Mouse (Mus musculus) adrenal gland, postnatal 25 days (tissue): ENCODE data around the gene Eif2b2. TPM values are rescaled to one million over a fixed set of nuclear protein-coding genes. Genes with fewer than 3 reads are reported as not detected.

Experiments used
- DNase-seq: peaks from one replicate; pipeline ENCODE4 v3.0.0; 2021; ENCODE audit warnings: mixed read lengths
- total RNA-seq: library from RNA; stranded (reverse); gene quantifications from 2 replicates; pipeline ENCODE4 v1.2.3, GENCODE M21; 2021

Eif2b2 gene
- total RNA-seq, 1 experiment from 2014 or later, result 83.9 TPM

DNA sequence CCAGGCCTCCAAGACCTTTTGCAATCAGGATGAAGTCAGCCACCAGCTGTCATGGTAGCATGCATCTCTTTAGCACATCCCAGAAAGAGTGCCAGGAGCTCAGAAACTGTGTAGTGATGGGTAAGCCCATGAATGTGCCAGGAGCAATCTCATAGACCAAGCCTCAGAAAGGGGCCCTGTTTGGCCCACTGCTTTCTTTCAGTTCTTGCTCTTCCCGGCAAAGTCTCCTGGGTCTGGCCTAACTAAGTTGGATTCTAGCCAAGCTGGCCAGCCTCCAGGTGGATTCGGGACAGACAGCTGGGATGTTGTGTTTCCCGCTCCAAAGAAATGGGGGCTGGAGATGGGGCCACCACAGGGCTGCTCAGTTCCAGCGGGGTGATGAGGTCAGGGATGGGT, 24.7 kb upstream of the Eif2b2 start:
- DNase-seq, result peak; percentile 69

GRCm38 (mm10) chr12:85195086-85195485, 24.2 kb upstream of the Eif2b2 start:
- no peak for DNase-seq

DNA sequence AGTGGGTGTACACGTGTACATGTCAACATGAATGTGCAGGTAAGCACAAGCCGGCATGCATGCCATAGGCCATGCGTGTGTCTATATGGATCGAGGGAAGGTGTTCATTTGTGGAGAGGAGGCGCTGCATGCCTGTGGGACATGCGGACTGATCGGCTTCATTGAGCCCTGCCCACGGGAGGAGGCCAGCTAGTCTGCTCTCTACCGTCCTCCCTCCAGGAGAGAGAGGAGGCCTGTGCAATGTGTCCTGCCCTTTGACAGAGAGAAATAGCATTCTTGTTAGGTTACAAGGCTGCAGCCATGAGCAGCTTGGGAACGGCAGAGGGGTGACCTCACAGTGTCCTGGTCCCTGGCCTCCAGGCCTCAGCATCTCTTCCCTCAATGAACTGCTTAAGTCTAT, 23.1 kb upstream of the Eif2b2 start:
- DNase-seq, result no peak

GRCm38 (mm10) chr12:85197371-85197770, 21.9 kb upstream of the Eif2b2 start:
- no peak for DNase-seq

GRCm38 (mm10) chr12:85197936-85198335, 21.3 kb upstream of the Eif2b2 start:
- DNase-seq, result no peak

DNA sequence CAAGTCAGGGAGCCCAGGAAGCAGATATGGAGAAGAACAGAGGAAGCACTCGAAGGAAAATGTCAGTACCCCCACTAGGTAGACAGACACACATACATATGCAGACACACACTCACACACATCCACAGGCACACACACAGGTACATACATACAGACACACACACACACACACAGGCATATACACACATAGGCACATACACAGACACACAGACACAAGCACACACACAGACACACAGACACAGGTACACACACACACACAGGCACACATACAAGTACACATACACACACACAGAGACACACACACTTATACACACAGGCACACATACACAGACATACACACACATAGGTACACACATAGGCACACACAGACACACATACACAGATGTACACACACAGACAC, 19.3 kb upstream of the Eif2b2 start:
- no peak for DNase-seq

- DNase-seq, result no peak
Measured at GRCm38 (mm10) chr12:85200929-85201829, 18.1 kb upstream of the Eif2b2 start.

- no peak for DNase-seq
Measured at GRCm38 (mm10) chr12:85201830-85202147, 17.5 kb upstream of the Eif2b2 start.

- no peak for DNase-seq
Measured at GRCm38 (mm10) chr12:85202191-85202590, 17.1 kb upstream of the Eif2b2 start.

DNA sequence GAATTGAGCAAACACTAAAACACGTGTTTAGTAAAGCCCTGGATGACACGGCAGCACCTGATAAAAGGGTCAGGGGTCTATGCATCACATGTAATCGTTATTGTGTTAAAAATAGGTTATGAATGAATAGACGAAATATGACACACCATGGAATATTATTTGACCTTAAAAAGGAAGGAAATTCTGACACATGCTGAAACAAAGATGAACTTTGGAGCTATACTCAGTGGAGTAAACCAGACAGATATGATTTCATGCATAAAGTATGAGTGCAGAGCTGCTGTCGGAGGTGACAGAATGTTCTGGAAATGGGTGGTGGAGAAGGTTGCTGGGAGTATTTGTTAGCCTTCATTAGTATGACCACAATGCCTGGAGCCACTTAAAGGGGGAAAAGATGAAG, 15.6 kb upstream of the Eif2b2 start:
- no peak for DNase-seq

DNA sequence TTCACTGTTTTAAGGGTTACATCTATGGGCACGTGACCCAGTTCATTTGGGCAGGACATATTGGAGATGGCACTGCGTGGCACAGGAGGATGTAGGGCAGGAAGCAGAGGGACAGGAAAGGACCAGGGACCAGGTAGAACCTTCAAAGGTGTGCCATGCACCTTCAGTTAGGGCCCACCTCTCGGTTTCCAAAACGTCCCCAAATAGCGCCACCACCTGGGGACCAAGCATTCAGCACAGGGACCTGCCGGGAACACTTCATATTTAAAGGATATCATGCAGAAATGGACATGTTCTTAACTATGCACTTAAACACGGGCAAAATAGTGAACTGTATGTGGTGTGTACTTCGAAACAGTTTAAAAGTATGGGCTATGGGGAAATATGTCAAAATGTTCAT, 15.2 kb upstream of the Eif2b2 start:
- no peak for DNase-seq

- DNase-seq, result no peak
Measured at GRCm38 (mm10) chr12:85205425-85205824, 13.9 kb upstream of the Eif2b2 start.

DNA sequence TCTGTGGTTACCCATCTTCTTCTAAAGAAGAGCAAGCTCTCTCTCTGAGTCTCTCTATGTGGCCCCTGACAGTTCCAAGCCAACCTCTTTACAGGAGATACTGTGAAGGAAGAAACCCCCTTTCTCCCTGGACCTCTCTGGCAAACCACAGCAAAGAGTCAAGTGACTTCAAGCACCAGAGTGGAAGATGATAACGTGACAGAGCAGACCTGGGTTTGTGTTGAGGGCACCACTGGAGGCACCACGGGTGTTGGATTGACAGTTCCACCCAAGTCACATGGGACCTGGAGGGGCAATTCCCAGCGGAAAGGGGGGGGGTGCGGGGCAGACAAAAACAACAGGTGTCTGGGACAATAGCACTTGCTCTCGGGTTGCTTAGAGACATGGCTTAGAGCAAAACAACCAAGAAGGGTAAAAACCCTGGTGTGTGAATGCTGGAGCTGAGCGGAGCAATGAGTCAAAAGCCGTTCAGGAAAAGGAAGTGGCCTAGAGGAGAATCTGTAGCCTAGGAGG, 10.5 kb upstream of the Eif2b2 start:
- DNase-seq, result no peak

DNA sequence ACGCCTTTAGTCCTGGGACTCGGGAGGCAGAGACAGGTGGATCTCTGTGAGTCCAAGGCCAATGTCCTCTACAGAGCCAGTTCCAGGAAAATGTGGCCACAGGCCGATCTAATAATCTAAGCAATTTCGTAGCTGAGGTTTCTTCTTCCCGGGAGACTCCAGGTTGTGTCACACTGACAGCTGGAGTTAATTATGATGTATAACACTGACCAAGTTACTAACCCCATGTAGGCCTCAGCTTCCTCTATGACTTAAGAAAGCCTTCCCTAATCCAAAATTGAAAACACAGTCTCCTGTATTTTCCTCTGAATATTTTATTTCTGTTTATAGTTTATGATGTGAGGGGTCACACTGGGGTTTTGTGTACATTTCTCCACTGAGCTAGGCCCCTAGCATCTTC, 4.2 kb upstream of the Eif2b2 start:
- DNase-seq, result no peak

DNA sequence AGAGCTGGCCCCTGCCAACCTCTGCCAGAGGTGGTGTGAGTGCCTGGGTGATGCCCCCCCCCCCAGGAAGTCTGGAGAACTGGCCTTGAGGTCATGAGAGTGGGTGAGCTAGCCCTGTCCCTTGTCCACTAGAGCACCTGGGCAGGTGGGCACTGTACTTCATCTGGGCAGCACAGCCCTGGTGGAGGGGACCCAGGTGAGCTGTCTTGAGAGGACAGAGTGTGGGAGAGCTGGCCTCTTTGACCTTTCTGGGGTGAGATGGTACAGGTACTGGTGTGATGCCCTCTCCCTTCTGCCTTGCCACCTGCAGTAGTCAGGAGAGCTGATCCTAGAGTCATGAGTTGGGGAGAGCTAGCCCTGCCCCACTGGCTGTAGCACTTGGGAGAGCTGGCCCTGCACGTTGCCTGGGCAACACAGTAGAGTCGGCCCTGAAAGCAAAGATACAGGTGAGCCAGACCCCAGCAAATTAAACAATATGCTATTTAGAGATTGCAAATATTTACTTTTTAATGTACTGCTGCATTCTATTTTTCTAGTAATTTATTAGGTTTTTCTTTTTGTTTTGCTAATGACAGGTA, 1.5 kb upstream of the Eif2b2 start:
- no peak for DNase-seq

DNA sequence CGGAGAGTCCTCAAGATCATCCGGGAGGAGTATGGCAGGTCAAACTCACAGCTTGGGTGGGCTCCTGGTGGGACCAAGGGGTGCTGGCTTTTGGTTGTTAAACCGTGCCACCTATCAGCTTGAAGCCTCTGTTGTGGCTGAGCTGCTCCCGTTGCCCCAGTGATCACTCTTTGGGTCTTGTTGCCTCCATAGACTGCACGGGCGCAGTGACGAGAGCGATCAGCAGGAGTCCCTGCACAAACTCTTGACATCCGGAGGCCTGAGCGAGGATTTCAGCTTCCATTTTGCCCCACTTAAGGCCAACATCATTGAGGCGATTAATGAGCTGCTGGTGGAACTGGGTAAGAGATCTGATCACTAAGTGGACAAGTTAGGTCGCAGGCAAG, 617 bp downstream of the Eif2b2 start:
- DNase-seq, result peak; percentile 29

GRCm38 (mm10) chr12:85227227-85227626, 7.9 kb downstream of the Eif2b2 start:
- DNase-seq, result no peak

- DNase-seq, result no peak
Measured at GRCm38 (mm10) chr12:85227876-85228599, 8.8 kb downstream of the Eif2b2 start.

DNA sequence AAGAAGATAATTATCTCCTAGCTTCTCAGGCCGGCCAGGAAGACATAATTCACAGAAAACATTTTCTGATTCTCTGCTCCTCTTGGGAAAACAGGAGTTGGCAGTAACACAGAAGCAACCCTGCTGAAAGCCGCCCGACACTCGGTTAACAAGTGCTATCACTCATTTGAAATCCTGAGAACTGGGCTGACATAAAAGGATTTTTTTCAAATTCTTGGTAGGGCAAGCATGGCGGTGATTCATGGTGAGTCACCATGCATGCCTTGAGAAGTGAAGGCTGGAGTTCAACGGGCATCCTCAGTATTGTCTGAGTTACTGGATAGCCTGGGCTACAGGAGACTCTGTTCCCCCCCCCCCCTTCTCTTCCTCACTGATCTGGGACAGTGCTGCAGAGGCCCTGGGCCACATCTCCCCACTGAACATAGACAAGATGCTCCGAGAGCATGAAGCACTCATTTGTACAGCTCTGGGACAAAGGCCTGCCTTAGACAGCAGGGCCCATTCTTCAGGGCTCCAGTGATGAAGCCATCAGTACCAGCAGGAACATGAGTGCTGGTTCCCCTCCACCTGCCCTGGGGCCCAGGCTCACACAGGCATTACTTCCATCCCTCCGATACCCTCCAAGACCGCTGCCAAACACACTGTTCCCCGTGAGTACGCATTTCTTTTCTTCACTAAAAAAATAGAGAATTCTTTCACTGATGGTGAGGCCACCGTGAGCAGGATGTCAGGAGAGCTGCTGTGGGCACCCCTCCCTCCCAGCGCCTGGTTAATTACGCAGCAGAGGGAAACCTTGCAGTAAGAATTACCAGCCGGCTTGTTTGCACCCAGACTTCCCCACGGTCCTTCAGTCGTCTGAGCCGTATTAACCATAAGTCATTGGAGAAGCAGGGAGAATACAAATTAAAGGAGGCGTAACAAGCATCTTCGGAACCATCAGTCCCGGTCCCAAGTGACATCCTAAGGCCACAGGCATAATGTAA, 14.4 kb downstream of the Eif2b2 start:
- DNase-seq, result peak; percentile 46

GRCm38 (mm10) chr12:85237553-85237952, 18.3 kb downstream of the Eif2b2 start:
- no peak for DNase-seq

DNA sequence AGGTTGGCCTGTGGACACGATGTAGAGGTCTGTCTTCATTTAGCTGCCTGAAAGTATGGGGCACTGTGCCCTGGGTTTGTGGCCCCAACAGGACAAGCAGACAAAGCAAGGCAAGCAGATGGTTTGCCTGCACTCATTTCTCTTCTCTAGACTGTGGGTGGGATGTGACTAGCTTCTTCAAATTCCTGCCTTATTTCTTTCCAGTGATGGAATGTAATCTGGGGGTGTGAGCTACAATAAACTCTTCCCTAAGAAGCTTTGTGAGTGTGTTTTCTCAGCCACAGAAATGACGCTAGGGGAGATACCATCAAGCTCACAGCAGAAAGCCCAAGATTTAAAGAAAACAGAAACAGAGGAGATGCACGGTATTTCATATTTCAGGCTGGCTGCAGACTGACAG, 32.8 kb downstream of the Eif2b2 start:
- no peak for DNase-seq
